Mouse (Mus musculus) embryonic facial prominence, embryonic 14.5 days (tissue): ENCODE measurements around the gene Zdhhc19. TPM values are rescaled to one million over a fixed set of nuclear protein-coding genes. Genes with fewer than 3 reads are reported as not detected.

ENCODE experiments used
- ATAC-seq: fragments of 200-750 bp; cut with Nextera tagmentation; 2 replicates; pipeline ENCODE4 v1.8.0; 2017; ENCODE audit warnings: low read depth, moderate number of reproducible peaks, moderate TSS enrichment
- DNase-seq: peaks from one replicate; pipeline ENCODE4 v3.0.0-alpha.2; 2015; ENCODE audit warnings: low spot score
- H3K27ac ChIP-seq: fragments of 300-500 bp; sonication (generic); replicated peaks from 2 replicates; pipeline ENCODE4 v1.5.1; 2014; ENCODE audit warnings: low read depth, mild to moderate bottlenecking, low read length, moderate library complexity
- H3K27me3 ChIP-seq: fragments of 300-500 bp; sonication (generic); replicated peaks from 2 replicates; pipeline ENCODE4 v1.6.1; 2014; ENCODE audit warnings: low read length; ENCODE audit not compliant: control insufficient read depth, insufficient read depth
- H3K36me3 ChIP-seq: fragments of 300-500 bp; sonication (generic); 2 replicates; pipeline ENCODE4 v1.6.1; 2014; ENCODE audit warnings: low read length, mixed read lengths; ENCODE audit not compliant: control insufficient read depth, insufficient read depth
- H3K4me1 ChIP-seq: fragments of 300-500 bp; sonication (generic); 2 replicates; pipeline ENCODE4 v1.6.1; 2014; ENCODE audit warnings: antibody characterized with exemption, low read length; ENCODE audit not compliant: control insufficient read depth, insufficient read depth
- H3K4me2 ChIP-seq: fragments of 300-500 bp; sonication (generic); 2 replicates; pipeline ENCODE4 v1.6.1; 2014; ENCODE audit warnings: low read depth, mild to moderate bottlenecking, low read length, moderate library complexity, mixed read lengths
- H3K4me3 ChIP-seq: fragments of 300-500 bp; sonication (generic); 2 replicates; pipeline ENCODE4 v1.5.1; 2014; ENCODE audit warnings: low read depth, mild to moderate bottlenecking, low read length
- H3K9ac ChIP-seq: fragments of 300-500 bp; sonication (generic); 2 replicates; pipeline ENCODE4 v1.6.1; 2014; ENCODE audit warnings: low read depth, mild to moderate bottlenecking, low read length, moderate library complexity, mixed read lengths
- H3K9me3 ChIP-seq: fragments of 300-500 bp; sonication (generic); 2 replicates; pipeline ENCODE4 v1.6.1; 2016; ENCODE audit warnings: low read length; ENCODE audit not compliant: control insufficient read depth
- WGBS: fragments of 180-500 bp; shearing (Covaris S2); extraction: QIAGEN DNeasy Blood & Tissue Kit; methylation state at CpG from one replicate; pipeline ENCODE4 v1.1.7; 2014; 5-methylcytosine and 5-hydroxymethylcytosine counted together
- polyA plus RNA-seq: library from polyadenylated mRNA; unstranded; fragments of >200 nt; fragmentation: Nextera tagmentation; extraction: Ambion mirVana; gene quantifications from 2 replicates; pipeline ENCODE4 v1.2.1, GENCODE M21; 2014

Zdhhc19 gene
- polyA plus RNA-seq, 1 experiment from 2014 or later = not detected

DNA sequence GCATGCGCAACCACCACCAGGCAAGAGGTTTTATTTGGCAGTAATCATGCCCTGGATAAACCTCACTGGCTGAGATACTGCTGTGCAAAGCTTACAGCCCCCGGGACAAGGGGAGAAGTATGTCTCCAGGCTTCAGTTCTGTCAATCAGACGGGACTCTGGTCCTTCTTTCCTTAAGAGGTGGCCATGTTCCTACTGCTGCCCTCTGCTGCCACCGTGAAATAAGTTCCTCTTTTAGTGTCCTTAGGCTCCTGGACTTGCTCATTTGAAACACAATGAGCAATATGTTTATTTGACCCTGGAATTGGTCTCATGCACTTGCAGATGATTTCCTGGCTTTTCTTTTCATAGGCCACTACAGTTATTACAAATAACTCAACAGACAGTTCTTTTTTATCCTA lies 35.5 kb upstream of the Zdhhc19 start:
- DNase-seq (no peak), ATAC-seq (no peak)
- Histone ChIP-seq H3K4me1 (no peaks in the 10 kb centered on the region), H3K36me3 (peaks cover 22% of the 10 kb centered on the region), H3K27me3 (no peaks in the 10 kb centered on the region), H3K9me3 (no peaks in the 10 kb centered on the region), H3K27ac (no peak overlapping the region), H3K4me2 (no peak overlapping the region), H3K4me3 (no peak overlapping the region), H3K9ac (no peak overlapping the region)
- WGBS = 55% methylated on average over 4 of the region's 4 CpGs

GRCm38 (mm10) chr16:32461713-32462112 lies 34.4 kb upstream of the Zdhhc19 start:
- DNase-seq (no peak), ATAC-seq (no peak)
- H3K4me3 ChIP-seq = no peak overlapping the region
- H3K4me2 ChIP-seq = no peak overlapping the region
- no peak overlapping the region for H3K27ac ChIP-seq
- H3K4me1 ChIP-seq = no peaks in the 10 kb centered on the region
- WGBS = 87% methylated on average over 5 of the region's 5 CpGs
- no peaks in the 10 kb centered on the region for H3K27me3 ChIP-seq
- no peak overlapping the region for H3K9ac ChIP-seq
- H3K36me3 ChIP-seq = peaks cover 25% of the 10 kb centered on the region
- H3K9me3 ChIP-seq = no peaks in the 10 kb centered on the region

DNA sequence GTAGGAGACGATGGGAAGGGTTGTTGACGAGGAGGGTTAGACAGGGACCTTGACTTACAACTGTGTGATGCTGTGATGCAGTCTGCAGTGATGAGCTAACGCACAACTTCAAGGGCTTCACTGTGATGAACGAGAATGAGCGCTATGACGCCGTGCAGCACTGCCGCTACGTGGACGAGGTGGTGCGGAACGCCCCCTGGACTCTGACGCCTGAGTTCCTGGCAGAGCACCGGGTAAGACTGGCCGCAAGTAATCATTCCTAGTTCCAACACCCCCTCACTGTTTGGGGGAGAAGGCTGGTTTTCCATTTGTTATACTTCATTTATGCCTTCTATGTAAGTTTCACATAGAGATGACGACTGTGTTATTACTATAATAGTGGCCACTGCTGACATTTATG lies 33.1 kb upstream of the Zdhhc19 start:
- Histone ChIP-seq H3K36me3 (peaks cover 32% of the 10 kb centered on the region), H3K27ac (no peak overlapping the region), H3K27me3 (no peaks in the 10 kb centered on the region), H3K9ac (no peak overlapping the region), H3K9me3 (no peaks in the 10 kb centered on the region), H3K4me2 (no peak overlapping the region), H3K4me1 (no peaks in the 10 kb centered on the region), H3K4me3 (no peak overlapping the region)
- WGBS = 95% methylated on average over 16 of the region's 16 CpGs
- DNase-seq (no peak), ATAC-seq (no peak)

DNA sequence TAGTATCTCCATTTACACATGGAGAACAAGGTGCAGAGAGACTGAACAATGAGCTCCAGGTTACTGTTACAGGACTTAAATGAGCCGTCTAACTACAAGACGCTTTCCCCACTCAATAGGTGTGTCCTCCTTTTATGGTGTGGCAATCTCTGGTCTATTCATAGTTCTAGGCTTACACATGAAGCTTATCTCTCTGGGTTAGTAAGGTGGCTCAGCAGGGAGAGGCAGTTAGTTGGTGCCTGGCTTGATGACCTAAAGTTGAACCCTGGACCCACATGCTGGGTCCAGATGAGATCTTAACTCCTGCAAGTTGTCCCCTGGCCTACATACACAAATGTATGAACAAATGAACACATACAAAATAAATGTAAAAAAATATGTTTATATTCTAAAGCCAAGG lies 32.6 kb upstream of the Zdhhc19 start:
- no peak for ATAC-seq
- no peaks in the 10 kb centered on the region for H3K4me1 ChIP-seq

GRCm38 (mm10) chr16:32464908-32465307 lies 31.2 kb upstream of the Zdhhc19 start:
- Histone ChIP-seq H3K4me1 (no peaks in the 10 kb centered on the region), H3K4me3 (no peak overlapping the region), H3K9ac (no peak overlapping the region), H3K4me2 (no peak overlapping the region), H3K9me3 (no peaks in the 10 kb centered on the region), H3K36me3 (peaks cover 49% of the 10 kb centered on the region), H3K27me3 (no peaks in the 10 kb centered on the region), H3K27ac (no peak overlapping the region)
- 20% methylated on average over 1 of the region's 1 CpGs for WGBS
- DNase-seq (no peak), ATAC-seq (no peak)

More for the DNA sequence above, 32.6 kb upstream of the Zdhhc19 start:
- H3K4me3 ChIP-seq = no peak overlapping the region
- H3K4me2 ChIP-seq = no peak overlapping the region
- H3K9me3 ChIP-seq = no peaks in the 10 kb centered on the region
- peaks cover 36% of the 10 kb centered on the region for H3K36me3 ChIP-seq
- DNase-seq = no peak
- no peak overlapping the region for H3K9ac ChIP-seq
- no peak overlapping the region for H3K27ac ChIP-seq
- no peaks in the 10 kb centered on the region for H3K27me3 ChIP-seq
- 79% methylated on average over 2 of the region's 2 CpGs for WGBS

DNA sequence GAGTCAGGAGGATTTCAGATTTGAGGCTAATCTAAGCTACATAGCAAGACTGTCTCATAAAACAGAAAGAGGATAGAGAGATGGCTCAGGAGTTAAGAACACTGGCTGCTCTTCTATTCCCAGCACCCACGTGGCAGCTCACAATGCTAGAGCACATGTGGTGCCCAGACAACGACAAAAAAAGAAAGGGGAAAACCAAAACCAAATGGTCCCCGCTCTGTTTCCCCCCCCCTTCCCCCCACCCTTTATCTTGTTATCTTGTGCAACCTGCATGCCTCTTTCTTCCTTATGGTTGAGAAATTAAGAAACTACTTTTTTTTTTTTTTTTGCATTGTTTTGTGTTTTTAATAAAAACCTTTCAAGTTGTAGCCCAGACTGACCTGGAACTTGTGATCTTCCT lies 27.6 kb upstream of the Zdhhc19 start:
- WGBS = 51% methylated on average over 3 of the region's 3 CpGs
- DNase-seq (no peak), ATAC-seq (no peak)
- Histone ChIP-seq H3K9ac (no peak overlapping the region), H3K4me2 (no peak overlapping the region), H3K27ac (no peak overlapping the region), H3K27me3 (no peaks in the 10 kb centered on the region), H3K36me3 (peaks cover 70% of the 10 kb centered on the region), H3K4me3 (no peak overlapping the region), H3K4me1 (no peaks in the 10 kb centered on the region), H3K9me3 (no peaks in the 10 kb centered on the region)

DNA sequence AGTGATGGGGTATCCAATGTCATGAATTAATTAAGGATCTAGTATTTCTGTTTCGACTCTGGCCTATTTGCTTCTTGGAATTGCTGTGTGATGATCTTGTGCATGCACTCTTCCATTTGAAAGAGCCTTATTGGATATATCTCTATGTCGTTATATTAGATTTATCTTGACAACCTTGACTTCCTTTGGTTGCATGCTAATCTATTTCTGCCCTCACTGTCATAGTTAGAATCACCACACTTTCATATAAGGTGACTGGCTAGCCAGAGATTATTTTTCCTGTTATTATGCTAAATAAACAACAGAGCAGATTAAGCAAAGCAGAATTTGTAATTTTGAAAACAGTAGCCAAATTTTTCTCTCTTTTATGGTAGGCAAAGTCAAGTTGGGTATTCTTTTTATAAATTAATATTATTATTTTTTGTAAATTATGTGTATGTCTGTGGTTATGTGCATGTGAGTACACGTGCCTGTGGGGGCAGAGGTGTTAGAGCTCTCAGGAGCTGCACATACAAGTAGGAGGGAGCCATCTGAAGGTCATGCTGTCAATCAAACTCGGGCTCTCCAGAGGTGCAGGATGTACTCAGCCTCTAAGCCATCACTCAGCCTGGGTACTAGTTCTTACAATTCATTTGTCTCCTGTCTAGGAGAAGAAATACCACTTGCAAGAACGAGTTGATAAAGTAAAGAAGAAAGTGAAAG lies 26.5 kb upstream of the Zdhhc19 start:
- no peak overlapping the region for H3K4me3 ChIP-seq
- H3K4me1 ChIP-seq = no peaks in the 10 kb centered on the region
- WGBS = 67% methylated on average over 5 of the region's 5 CpGs
- H3K36me3 ChIP-seq = peaks cover 64% of the 10 kb centered on the region
- no peak overlapping the region for H3K4me2 ChIP-seq
- DNase-seq (no peak), ATAC-seq (no peak)
- H3K9ac ChIP-seq = no peak overlapping the region
- no peak overlapping the region for H3K27ac ChIP-seq
- H3K9me3 ChIP-seq = no peaks in the 10 kb centered on the region
- no peaks in the 10 kb centered on the region for H3K27me3 ChIP-seq

DNA sequence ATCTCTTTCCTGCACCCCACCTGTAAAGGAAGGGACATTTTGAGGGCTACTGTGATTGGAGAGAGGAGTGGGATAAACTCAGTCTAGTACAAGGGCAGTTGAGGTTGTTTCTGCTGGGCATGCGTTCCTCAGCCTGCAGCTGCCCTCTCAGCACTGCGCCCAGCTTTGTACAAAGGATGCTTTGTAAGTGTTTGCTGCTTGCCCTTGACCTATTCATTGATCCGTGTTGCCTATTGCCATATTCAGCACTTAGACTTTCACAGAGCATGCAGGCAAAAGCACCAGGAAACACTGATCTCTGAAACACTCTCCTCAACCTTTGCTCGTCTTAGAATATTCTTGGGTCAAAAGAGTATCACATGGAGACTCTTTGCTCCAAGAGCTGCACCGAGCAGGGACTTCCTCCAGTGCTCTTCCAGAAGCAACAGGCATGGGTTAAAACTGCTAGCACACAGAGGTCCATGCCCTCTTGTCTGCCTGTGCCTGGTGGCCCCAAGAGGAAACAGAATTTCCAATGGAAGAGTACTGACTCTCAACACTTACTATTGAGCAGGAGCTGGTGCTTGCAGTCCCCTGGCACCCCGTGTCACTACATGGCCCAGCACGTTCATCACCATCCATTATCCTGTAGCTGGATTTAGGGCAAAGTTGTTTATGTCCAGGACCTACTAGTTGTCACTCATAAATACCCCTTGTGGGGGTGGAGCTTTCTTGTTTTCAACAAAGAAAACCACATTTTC lies 23.6 kb upstream of the Zdhhc19 start:
- 71% methylated on average over 7 of the region's 7 CpGs for WGBS
- no peaks in the 10 kb centered on the region for H3K4me1 ChIP-seq
- H3K4me2 ChIP-seq = no peak overlapping the region
- ATAC-seq (no peak), DNase-seq (no peak)
- no peak overlapping the region for H3K4me3 ChIP-seq
- H3K9ac ChIP-seq = no peak overlapping the region
- no peaks in the 10 kb centered on the region for H3K9me3 ChIP-seq
- H3K27me3 ChIP-seq = no peaks in the 10 kb centered on the region
- peaks cover 51% of the 10 kb centered on the region for H3K36me3 ChIP-seq
- H3K27ac ChIP-seq = no peak overlapping the region

DNA sequence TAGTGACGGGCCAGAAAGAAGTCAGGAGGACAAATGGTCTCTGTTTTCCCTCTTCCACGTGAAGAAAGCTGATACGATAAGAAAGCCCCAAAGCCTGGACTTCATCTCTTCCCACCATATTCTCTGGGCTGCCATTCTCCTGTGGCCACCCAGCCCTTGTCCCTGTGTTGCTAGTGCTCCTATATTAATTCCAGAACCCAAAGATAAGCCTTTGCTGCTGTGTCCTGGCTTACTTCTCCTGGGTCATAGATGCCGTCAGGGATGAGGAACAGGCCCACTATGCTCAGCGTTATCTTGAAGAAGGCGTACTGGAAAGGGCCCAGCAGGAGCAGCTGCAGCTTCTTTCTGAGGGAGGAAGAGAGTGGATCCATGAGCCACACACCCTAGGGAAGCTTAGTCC lies 18.8 kb upstream of the Zdhhc19 start:
- Histone ChIP-seq H3K4me2 (no peak overlapping the region), H3K9ac (no peak overlapping the region), H3K9me3 (no peaks in the 10 kb centered on the region), H3K4me3 (no peak overlapping the region), H3K36me3 (peaks cover 9% of the 10 kb centered on the region), H3K27ac (no peak overlapping the region), H3K27me3 (no peaks in the 10 kb centered on the region), H3K4me1 (no peaks in the 10 kb centered on the region)
- DNase-seq (no peak), ATAC-seq (no peak)
- 81% methylated on average over 6 of the region's 6 CpGs for WGBS
